Mouse (Mus musculus) CH12.LX (cell line): Measurements from ENCODE around the gene Selenov.

Experiments used
- CTCF ChIP-seq, 2 experiments: IDR thresholded peaks in 1 of 2; conservative IDR thresholded peaks in 1 of 2; 2 replicates each; pipeline ENCODE4 v1.5.1; 2011 to 2012; ENCODE audit warnings: low read depth in 2 of 2, low read length in 2 of 2, improper control_type of control experiment in 1 of 2, inconsistent platforms in 1 of 2, mild to moderate bottlenecking in 1 of 2, moderate library complexity in 1 of 2
- MYC ChIP-seq: IDR thresholded peaks from 2 replicates; pipeline ENCODE4 v1.6.1; 2011; ENCODE audit warnings: low read depth, mild to moderate bottlenecking, improper control_type of control experiment, low read length
- ZNF384 ChIP-seq: IDR thresholded peaks from 2 replicates; pipeline ENCODE4 v1.6.1; 2012; ENCODE audit warnings: low read depth, low read length, improper control_type of control experiment, inconsistent platforms

DNA sequence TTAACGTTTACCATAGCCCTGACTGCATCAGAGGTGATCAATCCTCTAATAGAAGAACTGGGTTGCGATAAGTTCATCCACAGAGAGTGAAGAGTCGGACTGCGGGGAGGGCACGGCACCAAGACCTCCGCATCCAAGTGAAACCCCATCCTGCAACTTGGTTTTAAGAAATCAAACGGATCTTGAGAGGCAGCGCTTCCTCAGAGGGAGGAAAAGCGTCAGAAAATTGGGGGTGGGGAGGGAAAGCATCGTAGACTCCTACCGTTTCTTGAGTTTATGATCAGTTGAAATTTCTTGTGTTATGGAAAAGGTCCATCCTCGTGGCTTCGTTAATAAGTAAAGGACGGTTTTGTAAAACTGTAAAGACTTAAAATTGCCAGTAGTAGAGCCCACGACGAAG is 22.4 kb downstream of the Selenov start:
- no peak for TF ChIP-seq MYC
- TF ChIP-seq CTCF (conservative IDR thresholded peaks at IDR 0.05 in 1 of 2, IDR thresholded peaks at IDR 0.05 in 1 of 2; ENCODE audit: low read depth in 2 of 2, low read length in 2 of 2), result no peak
- no peak for TF ChIP-seq ZNF384
